In genomic region chr1:164631679-164632078, GRCm38 (mm10) we compare ENCODE assay signal across 10 mouse cellular contexts.
A peak's percentile ranks its signal among the peaks of the same experiment; 100 is the strongest.
DNase-seq lines count a peak whose midpoint lies in the region.
"Had no signal": no experiment of that assay in that cellular context is flagged by ENCODE, and none has a peak within 500 bp of the region (broad histone marks: within the 10 kb centered on the region; RNA-seq: fewer than 3 reads in every experiment).

No protein-coding gene starts in this region.

- intact Hi-C loops in left cerebral cortex, postnatal 36 days (cut with DNase I): no loop called here
- intact Hi-C loops in left cerebral cortex, postnatal 10 days (cut with DNase I): no loop called here
- intact Hi-C loops in heart, postnatal 36 days (cut with DNase I): no loop called here

- peak; percentile 64 to 80 for DNase-seq in adrenal gland, adult (ENCODE audit: inconsistent age in 2 of 2, low spot score in 1 of 2)
- no peak for DNase-seq in adrenal gland, postnatal 4 days (ENCODE audit: low spot score in 2 of 2)
- DNase-seq in left cerebral cortex, postnatal 36 days (ENCODE audit: low spot score in 2 of 2): peak; percentile 8 to 16
- DNase-seq in left cerebral cortex, postnatal 10 days (ENCODE audit: extremely low spot score in 1 of 2, low spot score in 2 of 2): no peak
- DNase-seq in adrenal gland, postnatal 10 days: peak; percentile 61
- DNase-seq in heart, postnatal 36 days: peak; percentile 12 to 21
- DNase-seq in thymus, postnatal 10 days (ENCODE audit: low spot score in 2 of 2): no peak
- no peak for DNase-seq in cerebellum, postnatal 4 days (ENCODE audit: low spot score in 2 of 2)
- DNase-seq: cerebellum, postnatal 14 days; thymus, adult 2 months had no signal

Comparison
In these comparisons a context has a peak if more than half of its experiments do, and no peak if none do; other contexts are left out.
1. DNase-seq: peak in adrenal gland, adult (2 of 2), left cerebral cortex, postnatal 36 days (2 of 2), adrenal gland, postnatal 10 days (single experiment) and heart, postnatal 36 days (2 of 2); none in adrenal gland, postnatal 4 days (0 of 2), left cerebral cortex, postnatal 10 days (0 of 2), thymus, postnatal 10 days (0 of 2) and cerebellum, postnatal 4 days (0 of 2).